ENCODE assay signal across 22 mouse cellular contexts in genomic region chr10:107794812-107795756, GRCm38 (mm10).
A peak's percentile ranks its signal among the peaks of the same experiment; 100 is the strongest.
DNase-seq lines count a peak whose midpoint lies in the region; ATAC-seq and TF ChIP-seq lines count a peak whose summit lies in the region.
"Had no signal": no experiment of that assay in that cellular context is flagged by ENCODE, and none has a peak within 500 bp of the region (broad histone marks: within the 10 kb centered on the region; RNA-seq: fewer than 3 reads in every experiment).

No protein-coding gene starts in this region.

- H3K4me3 ChIP-seq in embryonic facial prominence, embryonic 14.5 days (ENCODE audit: low read depth, low read length): no peak overlapping the region
- H3K4me3 ChIP-seq in embryonic facial prominence, embryonic 10.5 days: no peak overlapping the region
- H3K4me3 ChIP-seq in limb, embryonic 13.5 days: no peak overlapping the region
- H3K4me3 ChIP-seq in limb, embryonic 10.5 days: no peak overlapping the region
- H3K4me3 ChIP-seq in liver, postnatal 0 days (ENCODE audit: low read depth, low read length): no peak overlapping the region
- H3K4me3 ChIP-seq: forebrain, embryonic 10.5 days; gastrocnemius, adult 2 months; limb, embryonic 15.5 days; liver, embryonic 15.5 days; megakaryocyte, embryonic 14.5 days had no signal

- 75% methylated on average over 10 of the region's 10 CpGs for WGBS in embryonic facial prominence, embryonic 14.5 days
- WGBS in embryonic facial prominence, embryonic 10.5 days: 89% methylated on average over 10 of the region's 10 CpGs
- 69% methylated on average over 10 of the region's 10 CpGs for WGBS in limb, embryonic 13.5 days
- 88% methylated on average over 10 of the region's 10 CpGs for WGBS in limb, embryonic 10.5 days
- 73% methylated on average over 10 of the region's 10 CpGs for whole genome bisulfite sequencing in liver, postnatal 0 days (ENCODE audit: insufficient replicate concordance)

- H3K4me2 ChIP-seq in embryonic facial prominence, embryonic 14.5 days (ENCODE audit: low read depth, low read length): no peak overlapping the region
- no peak overlapping the region for H3K4me2 ChIP-seq in limb, embryonic 13.5 days (replicated peaks)
- no peak overlapping the region for H3K4me2 ChIP-seq in liver, postnatal 0 days (ENCODE audit: low read depth, low read length)
- H3K4me2 ChIP-seq: heart, embryonic 11.5 days; limb, embryonic 15.5 days; liver, embryonic 15.5 days had no signal

- no peaks in the 10 kb centered on the region for H3K9me3 ChIP-seq in embryonic facial prominence, embryonic 14.5 days (ENCODE audit: control insufficient read depth, low read length)
- no peaks in the 10 kb centered on the region for H3K9me3 ChIP-seq in embryonic facial prominence, embryonic 10.5 days
- no peaks in the 10 kb centered on the region for H3K9me3 ChIP-seq in limb, embryonic 13.5 days
- no peaks in the 10 kb centered on the region for H3K9me3 ChIP-seq in limb, embryonic 10.5 days (replicated peaks)
- H3K9me3 ChIP-seq in liver, postnatal 0 days (ENCODE audit: low read length): no peaks in the 10 kb centered on the region
- H3K9me3 ChIP-seq: forebrain, embryonic 10.5 days; limb, embryonic 15.5 days; liver, embryonic 15.5 days; megakaryocyte, embryonic 14.5 days had no signal

- no peak overlapping the region for H3K9ac ChIP-seq in embryonic facial prominence, embryonic 14.5 days (ENCODE audit: low read depth, low read length)
- no peak overlapping the region for H3K9ac ChIP-seq in limb, embryonic 13.5 days
- H3K9ac ChIP-seq in liver, postnatal 0 days (replicated peaks): no peak overlapping the region
- H3K9ac ChIP-seq: forebrain, postnatal 0 days; limb, embryonic 15.5 days; liver, embryonic 15.5 days had no signal

- no peaks in the 10 kb centered on the region for H3K36me3 ChIP-seq in embryonic facial prominence, embryonic 14.5 days (ENCODE audit: control insufficient read depth, insufficient read depth, low read length)
- H3K36me3 ChIP-seq in embryonic facial prominence, embryonic 10.5 days (replicated peaks): no peaks in the 10 kb centered on the region
- H3K36me3 ChIP-seq in limb, embryonic 13.5 days: no peaks in the 10 kb centered on the region
- H3K36me3 ChIP-seq in limb, embryonic 10.5 days: no peaks in the 10 kb centered on the region
- no peaks in the 10 kb centered on the region for H3K36me3 ChIP-seq in liver, postnatal 0 days (replicated peaks; ENCODE audit: insufficient read depth, low read length)
- H3K36me3 ChIP-seq: forebrain, embryonic 10.5 days; limb, embryonic 15.5 days; liver, embryonic 15.5 days had no signal

- no peak for TF ChIP-seq EP300 in liver, postnatal 0 days (IDR thresholded peaks at IDR 0.05; ENCODE audit: low read depth)

- no peaks in the 10 kb centered on the region for H3K27me3 ChIP-seq in embryonic facial prominence, embryonic 14.5 days (replicated peaks; ENCODE audit: control insufficient read depth, insufficient read depth, low read length)
- no peaks in the 10 kb centered on the region for H3K27me3 ChIP-seq in embryonic facial prominence, embryonic 10.5 days (replicated peaks; ENCODE audit: low read depth, poor library complexity, severe bottlenecking)
- no peaks in the 10 kb centered on the region for H3K27me3 ChIP-seq in limb, embryonic 13.5 days
- no peaks in the 10 kb centered on the region for H3K27me3 ChIP-seq in limb, embryonic 10.5 days (ENCODE audit: low read depth, poor library complexity, severe bottlenecking)
- no peaks in the 10 kb centered on the region for H3K27me3 ChIP-seq in liver, postnatal 0 days (ENCODE audit: insufficient read depth, low read length)
- H3K27me3 ChIP-seq: limb, embryonic 15.5 days; liver, embryonic 15.5 days; megakaryocyte, embryonic 14.5 days had no signal

- TF ChIP-seq CTCF in liver, postnatal 0 days (IDR thresholded peaks at IDR 0.05; ENCODE audit: low read depth): no peak

- peak; percentile 19 for DNase-seq in embryonic facial prominence, embryonic 14.5 days (ENCODE audit: low spot score)
- DNase-seq in embryonic facial prominence, embryonic 10.5 days (ENCODE audit: low spot score): no peak
- no peak for DNase-seq in limb, embryonic 10.5 days (ENCODE audit: low spot score)
- DNase-seq in urinary bladder, postnatal 14 days (ENCODE audit: low spot score): peak; percentile 4
- no peak for DNase-seq in urinary bladder, postnatal 25 days (ENCODE audit: low spot score)
- DNase-seq in embryo, embryonic 10 days (ENCODE audit: low spot score): no peak
- DNase-seq in liver, postnatal 0 days: no peak
- DNase-seq: adrenal gland, postnatal 36 days; cerebellum, adult 11-12 months; cerebellum, postnatal 14 days; embryo, embryonic 11 days; forebrain, postnatal 0 days; gastrocnemius, adult 2 months; midbrain, embryonic 14.5 days; spleen, adult 18-20 months had no signal

- H3K27ac ChIP-seq in embryonic facial prominence, embryonic 14.5 days (replicated peaks; ENCODE audit: low read depth, low read length): 0 out of 2 replicates have a peak overlapping the region, but pooled peaks have one; percentile 39
- H3K27ac ChIP-seq in embryonic facial prominence, embryonic 10.5 days (replicated peaks): no peak overlapping the region
- H3K27ac ChIP-seq in limb, embryonic 13.5 days: no peak overlapping the region
- no peak overlapping the region for H3K27ac ChIP-seq in limb, embryonic 10.5 days
- H3K27ac ChIP-seq in liver, postnatal 0 days (ENCODE audit: low read depth): no peak overlapping the region
- H3K27ac ChIP-seq: forebrain, embryonic 10.5 days; gastrocnemius, adult 2 months; limb, embryonic 15.5 days; liver, embryonic 15.5 days had no signal

- no peaks in the 10 kb centered on the region for H3K4me1 ChIP-seq in embryonic facial prominence, embryonic 14.5 days (ENCODE audit: control insufficient read depth, insufficient read depth, low read length)
- H3K4me1 ChIP-seq in embryonic facial prominence, embryonic 10.5 days: no peaks in the 10 kb centered on the region
- H3K4me1 ChIP-seq in limb, embryonic 13.5 days: no peaks in the 10 kb centered on the region
- H3K4me1 ChIP-seq in limb, embryonic 10.5 days: no peaks in the 10 kb centered on the region
- H3K4me1 ChIP-seq in liver, postnatal 0 days (ENCODE audit: insufficient read depth): no peaks in the 10 kb centered on the region
- H3K4me1 ChIP-seq: forebrain, embryonic 10.5 days; limb, embryonic 15.5 days; liver, embryonic 15.5 days had no signal

- ATAC-seq in embryonic facial prominence, embryonic 14.5 days (ENCODE audit: low read depth): peak; percentile 47
- ATAC-seq in limb, embryonic 13.5 days (ENCODE audit: low FRiP score, low read depth): peak; percentile 66
- ATAC-seq in liver, postnatal 0 days: no peak
- ATAC-seq: activated CD4-positive, CD25-positive, alpha-beta regulatory T cell, adult 4 months; forebrain, postnatal 0 days had no signal

Comparison
In these comparisons a context has a peak if more than half of its experiments do, and no peak if none do; other contexts are left out.
1. DNase-seq: peak in embryonic facial prominence, embryonic 14.5 days (single experiment) and urinary bladder, postnatal 14 days (single experiment); none in embryonic facial prominence, embryonic 10.5 days (single experiment), limb, embryonic 10.5 days (single experiment), urinary bladder, postnatal 25 days (single experiment), embryo, embryonic 10 days (single experiment) and liver, postnatal 0 days (single experiment).